Mouse (Mus musculus) intestine, embryonic 14.5 days (tissue): ENCODE results near the gene Naa38. TPM values are rescaled to one million over a fixed set of nuclear protein-coding genes. Genes with fewer than 3 reads are reported as not detected.

Experiments
- ATAC-seq: fragments of 200-750 bp; cut with Nextera tagmentation; replicated peaks from 2 replicates; pipeline ENCODE4 v1.8.0; 2017; ENCODE audit warnings: low read depth, moderate number of reproducible peaks, moderate TSS enrichment, moderate library complexity; ENCODE audit not compliant: low FRiP score, low TSS enrichment
- DNase-seq: peaks from one replicate; pipeline ENCODE4 v3.0.0-alpha.2; 2018; ENCODE audit warnings: low spot score
- H3K27ac ChIP-seq: fragments of 300-500 bp; sonication (generic); 2 replicates; pipeline ENCODE4 v1.5.1; 2014; ENCODE audit warnings: low read depth, mild to moderate bottlenecking, control low read depth
- H3K27me3 ChIP-seq: fragments of 300-500 bp; sonication (generic); replicated peaks from 2 replicates; pipeline ENCODE4 v1.6.1; 2014; ENCODE audit warnings: low read length, control low read depth; ENCODE audit not compliant: control insufficient read depth, insufficient read depth
- H3K36me3 ChIP-seq: fragments of 300-500 bp; sonication (generic); 2 replicates; pipeline ENCODE4 v1.6.1; 2014; ENCODE audit warnings: low read length, control low read depth; ENCODE audit not compliant: control insufficient read depth, insufficient read depth
- H3K4me1 ChIP-seq: fragments of 300-500 bp; sonication (generic); replicated peaks from 2 replicates; pipeline ENCODE4 v1.6.1; 2014; ENCODE audit warnings: low read length, control low read depth, mixed read lengths; ENCODE audit not compliant: control insufficient read depth, insufficient read depth
- H3K4me2 ChIP-seq: fragments of 300-500 bp; sonication (generic); 2 replicates; pipeline ENCODE4 v1.6.1; 2014; ENCODE audit warnings: low read length
- H3K4me3 ChIP-seq: fragments of 300-500 bp; sonication (generic); 2 replicates; pipeline ENCODE4 v1.5.1; 2014; ENCODE audit warnings: low read depth, low read length, control low read depth, mixed read lengths
- H3K9ac ChIP-seq: fragments of 300-500 bp; sonication (generic); 2 replicates; pipeline ENCODE4 v1.6.1; 2014; ENCODE audit warnings: mild to moderate bottlenecking, low read length
- H3K9me3 ChIP-seq: fragments of 300-500 bp; sonication (generic); 2 replicates; pipeline ENCODE4 v1.6.1; 2016; ENCODE audit warnings: low read length, control low read depth; ENCODE audit not compliant: control insufficient read depth
- WGBS: fragments of 180-500 bp; shearing (Covaris S2); extraction: QIAGEN DNeasy Blood & Tissue Kit; methylation state at CpG from one replicate; pipeline ENCODE4 v1.1.7; 2014; 5-methylcytosine and 5-hydroxymethylcytosine counted together
- polyA plus RNA-seq: library from polyadenylated mRNA; unstranded; fragments of >200 nt; fragmentation: Nextera tagmentation; extraction: Ambion mirVana; gene quantifications from 2 replicates; pipeline ENCODE4 v1.2.1, GENCODE M21; 2014

Gene Naa38
- polyA plus RNA-seq, 1 experiment from 2014 or later: 197 TPM

GRCm38 (mm10) chr11:69396772-69397171 is 1.5 kb downstream of the Naa38 start:
- Histone ChIP-seq H3K27ac (peak overlapping the region; percentile 97), H3K9ac (peak overlapping the region; percentile 96), H3K9me3 (no peaks in the 10 kb centered on the region), H3K4me3 (peak overlapping the region; percentile 70), H3K4me2 (peak overlapping the region; percentile 72), H3K4me1 (peaks cover 24% of the 10 kb centered on the region), H3K27me3 (no peaks in the 10 kb centered on the region), H3K36me3 (peaks cover 25% of the 10 kb centered on the region)
- DNase-seq (peak; percentile 62), ATAC-seq (no peak)
- WGBS: 29% methylated on average over 11 of the region's 11 CpGs

GRCm38 (mm10) chr11:69397581-69398057 is 2.3 kb downstream of the Naa38 start:
- H3K9me3 ChIP-seq: no peaks in the 10 kb centered on the region
- H3K4me1 ChIP-seq: peaks cover 24% of the 10 kb centered on the region
- WGBS: 15% methylated on average over 24 of the region's 24 CpGs
- no peak for ATAC-seq
- peak; percentile 72 for DNase-seq
- H3K27me3 ChIP-seq: no peaks in the 10 kb centered on the region
- H3K27ac ChIP-seq: peak overlapping the region; percentile 97
- peak overlapping the region; percentile 96 for H3K9ac ChIP-seq
- H3K4me3 ChIP-seq: peak overlapping the region; percentile 70
- peak overlapping the region; percentile 72 for H3K4me2 ChIP-seq
- peaks cover 34% of the 10 kb centered on the region for H3K36me3 ChIP-seq

- 2% methylated on average over 15 of the region's 16 CpGs for WGBS
- Histone ChIP-seq H3K4me3 (peak within 1 kb of the TSS; percentile 70), H3K4me2 (peak within 1 kb of the TSS; percentile 72), H3K4me1 (peaks cover 24% of the 10 kb centered on the region), H3K27me3 (no peaks in the 10 kb centered on the region), H3K9ac (peak within 1 kb of the TSS; percentile 96), H3K9me3 (no peaks in the 10 kb centered on the region), H3K36me3 (peaks cover 37% of the 10 kb centered on the region), H3K27ac (peak within 1 kb of the TSS; percentile 97)
- ATAC-seq (no peak), DNase-seq (peak; percentile 66)
These were observed 2.8 kb downstream of the Naa38 start, which contains the start of gene Tmem88 for GRCm38 (mm10) chr11:69398059-69398458. Gene Tmem88, minus strand, starts transcription at chr11:69398234.

GRCm38 (mm10) chr11:69398486-69399200 is 3.4 kb downstream of the Naa38 start:
- peaks cover 43% of the 10 kb centered on the region for H3K36me3 ChIP-seq
- peak overlapping the region; percentile 96 for H3K9ac ChIP-seq
- no peaks in the 10 kb centered on the region for H3K27me3 ChIP-seq
- 30% methylated on average over 21 of the region's 21 CpGs for WGBS
- H3K9me3 ChIP-seq: no peaks in the 10 kb centered on the region
- H3K4me2 ChIP-seq: peak overlapping the region; percentile 72
- DNase-seq (peak; percentile 68), ATAC-seq (no peak)
- peak overlapping the region; percentile 97; the same call in 1 of the 2 replicates for H3K27ac ChIP-seq
- peaks cover 24% of the 10 kb centered on the region for H3K4me1 ChIP-seq
- peak overlapping the region; percentile 70; the same call in 1 of the 2 replicates for H3K4me3 ChIP-seq

- 30% methylated on average over 66 of the region's 66 CpGs for WGBS
- ATAC-seq: no peak
- no peak overlapping the region for H3K27ac ChIP-seq
- H3K27me3 ChIP-seq: no peaks in the 10 kb centered on the region
- peaks cover 21% of the 10 kb centered on the region for H3K4me1 ChIP-seq
- peak overlapping the region; percentile 72; the same call in 1 of the 2 replicates for H3K4me2 ChIP-seq
- peak overlapping the region; percentile 15; the same call in 1 of the 2 replicates for H3K9ac ChIP-seq
- peaks cover 51% of the 10 kb centered on the region for H3K36me3 ChIP-seq
- no peaks in the 10 kb centered on the region for H3K9me3 ChIP-seq
- no peak overlapping the region for H3K4me3 ChIP-seq
- peak; percentile 67 for DNase-seq
These were observed 4.2 kb downstream of the Naa38 start for GRCm38 (mm10) chr11:69399201-69400082.

GRCm38 (mm10) chr11:69400083-69400850 is 5.0 kb downstream of the Naa38 start:
- no peak overlapping the region for H3K27ac ChIP-seq
- DNase-seq (no peak), ATAC-seq (no peak)
- H3K4me2 ChIP-seq: no peak overlapping the region
- peaks cover 21% of the 10 kb centered on the region for H3K4me1 ChIP-seq
- H3K4me3 ChIP-seq: no peak overlapping the region
- peaks cover 59% of the 10 kb centered on the region for H3K36me3 ChIP-seq
- 79% methylated on average over 25 of the region's 25 CpGs for WGBS
- H3K27me3 ChIP-seq: no peaks in the 10 kb centered on the region
- H3K9me3 ChIP-seq: no peaks in the 10 kb centered on the region
- H3K9ac ChIP-seq: no peak overlapping the region

- WGBS: 18% methylated on average over 22 of the region's 22 CpGs
- no peak overlapping the region for H3K27ac ChIP-seq
- no peak overlapping the region for H3K4me3 ChIP-seq
- peak; percentile 91 for DNase-seq
- no peak overlapping the region for H3K4me2 ChIP-seq
- H3K4me1 ChIP-seq: peaks cover 21% of the 10 kb centered on the region
- ATAC-seq: peak; percentile 66
- H3K36me3 ChIP-seq: peaks cover 69% of the 10 kb centered on the region
- no peaks in the 10 kb centered on the region for H3K9me3 ChIP-seq
- no peaks in the 10 kb centered on the region for H3K27me3 ChIP-seq
- H3K9ac ChIP-seq: no peak overlapping the region
These were observed 5.9 kb downstream of the Naa38 start for GRCm38 (mm10) chr11:69401210-69401637.

- no peak for DNase-seq
- Histone ChIP-seq H3K36me3 (peaks cover 77% of the 10 kb centered on the region), H3K4me2 (no peak overlapping the region), H3K27me3 (no peaks in the 10 kb centered on the region), H3K4me1 (peaks cover 16% of the 10 kb centered on the region), H3K9ac (no peak overlapping the region), H3K4me3 (no peak overlapping the region), H3K27ac (no peak overlapping the region), H3K9me3 (no peaks in the 10 kb centered on the region)
- 86% methylated on average over 12 of the region's 12 CpGs for WGBS
- ATAC-seq: no peak
These were observed 6.7 kb downstream of the Naa38 start for GRCm38 (mm10) chr11:69401987-69402386.
